Mouse (Mus musculus) naive thymus-derived CD4-positive, alpha-beta T cell, adult 2 months (primary cell): ENCODE results near the gene Dcst2.
A peak's percentile ranks its signal among the peaks of the same experiment; 100 is the strongest.

Experiments used
- DNase-seq: peaks from one replicate; pipeline ENCODE4 v3.0.0-alpha.2; 2011; ENCODE audit warnings: low read depth

The Dcst2 gene

GRCm38 (mm10) chr3:89361675-89362074 lies at the start of gene Dcst2:
Dcst2 (plus strand) TSS chr3:89361975.
- DNase-seq: no peak

GRCm38 (mm10) chr3:89314340-89314739 lies 47.4 kb upstream of the Dcst2 start:
- no peak for DNase-seq

- DNase-seq: no peak
Measured at GRCm38 (mm10) chr3:89314791-89315190, 47.0 kb upstream of the Dcst2 start.

GRCm38 (mm10) chr3:89315195-89315929 lies 46.4 kb upstream of the Dcst2 start:
- DNase-seq: peak; percentile 76

- peak; percentile 64 for DNase-seq
Measured at GRCm38 (mm10) chr3:89315930-89316831, 45.6 kb upstream of the Dcst2 start.

- DNase-seq: peak; percentile 84
Measured at GRCm38 (mm10) chr3:89316833-89317232, 44.9 kb upstream of the Dcst2 start.

- DNase-seq: peak; percentile 37
Measured at GRCm38 (mm10) chr3:89317246-89317645, 44.5 kb upstream of the Dcst2 start.

- no peak for DNase-seq
Measured at GRCm38 (mm10) chr3:89318316-89318715, 43.5 kb upstream of the Dcst2 start.

- DNase-seq: no peak
Measured at GRCm38 (mm10) chr3:89318971-89319590, 42.7 kb upstream of the Dcst2 start.

GRCm38 (mm10) chr3:89319591-89320350 lies 42.0 kb upstream of the Dcst2 start:
- DNase-seq: peak; percentile 55

GRCm38 (mm10) chr3:89320581-89321182 lies 41.1 kb upstream of the Dcst2 start:
- DNase-seq: peak; percentile 53

- no peak for DNase-seq
Measured at GRCm38 (mm10) chr3:89321183-89322130, 40.3 kb upstream of the Dcst2 start.

GRCm38 (mm10) chr3:89322131-89322500 lies 39.7 kb upstream of the Dcst2 start:
- DNase-seq: peak; percentile 59

GRCm38 (mm10) chr3:89322514-89323165 lies 39.1 kb upstream of the Dcst2 start, which contains the start of gene Efna3:
Efna3 (minus strand) TSS chr3:89322965.
- peak; percentile 53 for DNase-seq

- no peak for DNase-seq
Measured at GRCm38 (mm10) chr3:89325882-89326281, 35.9 kb upstream of the Dcst2 start.

GRCm38 (mm10) chr3:89327371-89327870 lies 34.4 kb upstream of the Dcst2 start:
- DNase-seq: no peak

- DNase-seq: no peak
Measured at GRCm38 (mm10) chr3:89328623-89329022, 33.2 kb upstream of the Dcst2 start.

- no peak for DNase-seq
Measured at GRCm38 (mm10) chr3:89330346-89330745, 31.4 kb upstream of the Dcst2 start.

GRCm38 (mm10) chr3:89330948-89331347 lies 30.8 kb upstream of the Dcst2 start:
- no peak for DNase-seq
